Mouse (Mus musculus): ENCODE results near the gene Brsk1.

DNA sequence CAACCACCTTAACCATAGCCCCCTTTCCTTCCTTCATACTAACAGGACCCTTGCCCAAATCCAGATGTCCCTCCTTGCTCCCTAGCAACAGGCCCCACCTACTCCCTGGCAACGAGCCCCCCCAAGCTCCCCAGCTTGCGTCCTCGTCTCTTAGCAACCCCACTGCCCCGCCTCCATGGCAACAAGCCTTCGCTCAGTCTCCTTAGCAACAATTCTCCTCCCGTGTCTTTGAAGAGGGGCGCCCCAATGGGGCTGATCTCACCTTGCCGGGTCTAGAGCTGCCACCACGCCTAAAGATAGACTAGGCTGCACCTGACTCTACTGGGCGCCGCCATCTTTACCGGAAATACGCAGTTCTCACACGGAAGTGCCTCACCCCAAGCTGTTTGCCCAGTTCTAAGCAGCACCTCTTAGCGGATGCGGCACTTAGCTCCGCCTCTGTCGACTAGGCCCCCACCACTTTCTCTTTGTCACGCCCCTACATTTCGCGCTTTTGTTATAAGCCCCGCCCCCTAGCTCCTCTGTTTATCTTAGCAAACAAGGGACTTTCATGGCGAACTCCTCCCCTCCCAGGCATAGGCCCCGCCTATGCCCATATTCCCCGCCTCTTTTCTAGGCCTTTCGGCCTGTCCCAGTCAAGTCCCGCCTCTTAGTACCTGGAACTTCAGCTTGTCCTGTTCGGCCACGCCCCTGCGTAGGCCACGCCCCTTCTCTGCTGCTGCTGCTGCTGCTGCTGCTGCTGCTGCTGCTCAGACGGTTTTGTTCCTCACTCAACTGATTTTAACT, 5.6 kb upstream of the Brsk1 start, which contains the start of gene Hspbp1:
- TF ChIP-seq CTCF (IDR thresholded peaks at IDR 0.05; ENCODE audit: insufficient read depth, low read length) (no peak), POLR2A (IDR thresholded peaks at IDR 0.05; ENCODE audit: borderline replicate concordance, extremely low read depth, low read depth, low read length) (peak; percentile 48; the same call in 1 of the 2 replicates)

Measured in lung, adult 2 months (tissue).